Mouse (Mus musculus): ENCODE measurements around the gene Dixdc1. TPM values are rescaled to one million over a fixed set of nuclear protein-coding genes. Genes with fewer than 3 reads are reported as not detected.
A peak's percentile ranks its signal among the peaks of the same experiment; 100 is the strongest.

Dixdc1 gene
- polyA plus RNA-seq, 1 experiment, result 5.3 TPM

- no peaks in the 10 kb centered on the region for H3K36me3 ChIP-seq (ENCODE audit: control insufficient read depth, insufficient read depth, low read length)
- no peak for DNase-seq
- H3K27me3 ChIP-seq (replicated peaks; ENCODE audit: control insufficient read depth, insufficient read depth, low read length), result no peaks in the 10 kb centered on the region
- 82% methylated on average over 2 of the region's 2 CpGs for WGBS
- peaks cover 9% of the 10 kb centered on the region; the same call in 1 of the 2 replicates for H3K4me1 ChIP-seq (ENCODE audit: control insufficient read depth, insufficient read depth, low read length)
- no peak overlapping the region for H3K27ac ChIP-seq (ENCODE audit: insufficient read depth, low read depth, low read length)
- TF ChIP-seq POLR2A (IDR thresholded peaks at IDR 0.05; ENCODE audit: low read depth, low read length) (no peak), CTCF (conservative IDR thresholded peaks at IDR 0.05; ENCODE audit: insufficient read depth, insufficient read length, low read depth, low read length) (no peak)
- H3K4me3 ChIP-seq (ENCODE audit: insufficient read depth, low read depth, low read length), result no peak overlapping the region
These were observed 30.7 kb upstream of the Dixdc1 start for GRCm38 (mm10) chr9:50770011-50770410.

- Histone ChIP-seq H3K36me3 (ENCODE audit: control insufficient read depth, insufficient read depth, low read length) (peaks cover 2% of the 10 kb centered on the region), H3K4me3 (ENCODE audit: insufficient read depth, low read depth, low read length) (peak within 1 kb of the TSS; percentile 85), H3K27ac (ENCODE audit: insufficient read depth, low read depth, low read length) (peak within 1 kb of the TSS; percentile 84), H3K27me3 (replicated peaks; ENCODE audit: control insufficient read depth, insufficient read depth, low read length) (no peaks in the 10 kb centered on the region), H3K4me1 (ENCODE audit: control insufficient read depth, insufficient read depth, low read length) (peaks cover 2% of the 10 kb centered on the region; the same call in 1 of the 2 replicates)
- DNase-seq, result peak; percentile 99
- WGBS, result 2% methylated on average over 59 of the region's 59 CpGs
- no peak for TF ChIP-seq POLR2A (IDR thresholded peaks at IDR 0.05; ENCODE audit: low read depth, low read length)
- TF ChIP-seq CTCF (conservative IDR thresholded peaks at IDR 0.05; ENCODE audit: insufficient read depth, insufficient read length, low read depth, low read length), result peak; percentile 58
These were observed 29.0 kb upstream of the Dixdc1 start, which contains the start of gene Fdxacb1 for GRCm38 (mm10) chr9:50768107-50769002. Gene Fdxacb1, plus strand, starts transcription at chr9:50768236.

- H3K4me1 ChIP-seq (ENCODE audit: control insufficient read depth, insufficient read depth, low read length), result peaks cover 2% of the 10 kb centered on the region; the same call in 1 of the 2 replicates
- no peak for TF ChIP-seq CTCF (conservative IDR thresholded peaks at IDR 0.05; ENCODE audit: insufficient read depth, insufficient read length, low read depth, low read length)
- TF ChIP-seq POLR2A (IDR thresholded peaks at IDR 0.05; ENCODE audit: low read depth, low read length), result no peak
- H3K4me3 ChIP-seq (ENCODE audit: insufficient read depth, low read depth, low read length), result peak overlapping the region; percentile 85
- 4% methylated on average over 17 of the region's 17 CpGs for WGBS
- no peaks in the 10 kb centered on the region for H3K27me3 ChIP-seq (replicated peaks; ENCODE audit: control insufficient read depth, insufficient read depth, low read length)
- peak overlapping the region; percentile 84 for H3K27ac ChIP-seq (ENCODE audit: insufficient read depth, low read depth, low read length)
- DNase-seq, result no peak
- H3K36me3 ChIP-seq (ENCODE audit: control insufficient read depth, insufficient read depth, low read length), result peaks cover 2% of the 10 kb centered on the region
These were observed 28.3 kb upstream of the Dixdc1 start for GRCm38 (mm10) chr9:50767531-50768106.

- Histone ChIP-seq H3K4me3 (ENCODE audit: insufficient read depth, low read depth, low read length) (no peak overlapping the region), H3K4me1 (ENCODE audit: control insufficient read depth, insufficient read depth, low read length) (peaks cover 2% of the 10 kb centered on the region; the same call in 1 of the 2 replicates), H3K27me3 (replicated peaks; ENCODE audit: control insufficient read depth, insufficient read depth, low read length) (no peaks in the 10 kb centered on the region), H3K36me3 (ENCODE audit: control insufficient read depth, insufficient read depth, low read length) (peaks cover 2% of the 10 kb centered on the region), H3K27ac (ENCODE audit: insufficient read depth, low read depth, low read length) (no peak overlapping the region)
- 53% methylated on average over 1 of the region's 1 CpGs for WGBS
- no peak for DNase-seq
- no peak for TF ChIP-seq POLR2A (IDR thresholded peaks at IDR 0.05; ENCODE audit: low read depth, low read length)
- TF ChIP-seq CTCF (conservative IDR thresholded peaks at IDR 0.05; ENCODE audit: insufficient read depth, insufficient read length, low read depth, low read length), result peak; percentile 52
These were observed 24.0 kb upstream of the Dixdc1 start for GRCm38 (mm10) chr9:50763331-50763730.

- DNase-seq, result no peak
- Histone ChIP-seq H3K36me3 (ENCODE audit: control insufficient read depth, insufficient read depth, low read length) (peaks cover 2% of the 10 kb centered on the region), H3K27me3 (replicated peaks; ENCODE audit: control insufficient read depth, insufficient read depth, low read length) (no peaks in the 10 kb centered on the region), H3K4me1 (ENCODE audit: control insufficient read depth, insufficient read depth, low read length) (no peaks in the 10 kb centered on the region), H3K4me3 (ENCODE audit: insufficient read depth, low read depth, low read length) (no peak overlapping the region), H3K27ac (ENCODE audit: insufficient read depth, low read depth, low read length) (no peak overlapping the region)
- TF ChIP-seq CTCF (conservative IDR thresholded peaks at IDR 0.05; ENCODE audit: insufficient read depth, insufficient read length, low read depth, low read length) (no peak), POLR2A (IDR thresholded peaks at IDR 0.05; ENCODE audit: low read depth, low read length) (no peak)
- WGBS, result 63% methylated on average over 6 of the region's 6 CpGs
These were observed 22.4 kb upstream of the Dixdc1 start for GRCm38 (mm10) chr9:50761520-50762243.

GRCm38 (mm10) chr9:50756711-50757110 lies 17.4 kb upstream of the Dixdc1 start:
- Histone ChIP-seq H3K4me1 (ENCODE audit: control insufficient read depth, insufficient read depth, low read length) (peaks cover 6% of the 10 kb centered on the region), H3K27ac (ENCODE audit: insufficient read depth, low read depth, low read length) (no peak overlapping the region), H3K27me3 (replicated peaks; ENCODE audit: control insufficient read depth, insufficient read depth, low read length) (no peaks in the 10 kb centered on the region), H3K4me3 (ENCODE audit: insufficient read depth, low read depth, low read length) (no peak overlapping the region), H3K36me3 (ENCODE audit: control insufficient read depth, insufficient read depth, low read length) (no peaks in the 10 kb centered on the region)
- no peak for DNase-seq
- TF ChIP-seq POLR2A (IDR thresholded peaks at IDR 0.05; ENCODE audit: low read depth, low read length), result no peak
- TF ChIP-seq CTCF (conservative IDR thresholded peaks at IDR 0.05; ENCODE audit: insufficient read depth, insufficient read length, low read depth, low read length), result no peak
- 70% methylated on average over 5 of the region's 5 CpGs for WGBS

Measured in kidney, adult 2 months (tissue).